Mouse (Mus musculus): ENCODE results near the gene Ubb. TPM values are rescaled to one million over a fixed set of nuclear protein-coding genes. Genes with fewer than 3 reads are reported as not detected.

Gene Ubb
- 39.4 TPM for polyA plus RNA-seq (2014; fragmentation: Illumina TruSeq; extraction: RNeasy Lipid Tissue Mini Kit (QIAGEN cat#74804); ENCODE audit: low replicate concordance)

GRCm38 (mm10) chr11:62550727-62551225 lies at the start of gene Ubb:
Gene Ubb (plus strand): TSS chr11:62551171.

GRCm38 (mm10) chr11:62539089-62539890 lies 11.7 kb upstream of the Ubb start, which contains the start of gene Cenpv:
Gene Cenpv (minus strand): TSS chr11:62539261.

GRCm38 (mm10) chr11:62573959-62574702 lies 23.2 kb downstream of the Ubb start, which contains the start of gene Trpv2:
Gene Trpv2 (plus strand): TSS chr11:62574486.

Other genes starting within 250 kb of the Ubb start
- gene Pigl, start 92.7 kb upstream of the Ubb start, polyA plus RNA-seq (2014; fragmentation: Illumina TruSeq; extraction: RNeasy Lipid Tissue Mini Kit (QIAGEN cat#74804); ENCODE audit: low replicate concordance), result 5.2 TPM
- 345 TPM for gene Ncor1, start 92.6 kb upstream of the Ubb start, polyA plus RNA-seq (2014; fragmentation: Illumina TruSeq; extraction: RNeasy Lipid Tissue Mini Kit (QIAGEN cat#74804); ENCODE audit: low replicate concordance)
- 57.5 TPM for gene Cenpv, start 11.9 kb upstream of the Ubb start, polyA plus RNA-seq (2014; fragmentation: Illumina TruSeq; extraction: RNeasy Lipid Tissue Mini Kit (QIAGEN cat#74804); ENCODE audit: low replicate concordance)
- not detected for gene Trpv2, start 23.3 kb downstream of the Ubb start, polyA plus RNA-seq (2014; fragmentation: Illumina TruSeq; extraction: RNeasy Lipid Tissue Mini Kit (QIAGEN cat#74804); ENCODE audit: low replicate concordance)
- gene Lrrc75a, start 97.4 kb downstream of the Ubb start, polyA plus RNA-seq (2014; fragmentation: Illumina TruSeq; extraction: RNeasy Lipid Tissue Mini Kit (QIAGEN cat#74804); ENCODE audit: low replicate concordance), result 44.6 TPM
- gene Mmgt2, start 97.5 kb downstream of the Ubb start, polyA plus RNA-seq (2014; fragmentation: Illumina TruSeq; extraction: RNeasy Lipid Tissue Mini Kit (QIAGEN cat#74804); ENCODE audit: low replicate concordance), result 17.3 TPM
- gene Zfp287, start 180.7 kb downstream of the Ubb start, polyA plus RNA-seq (2014; fragmentation: Illumina TruSeq; extraction: RNeasy Lipid Tissue Mini Kit (QIAGEN cat#74804); ENCODE audit: low replicate concordance), result 1.5 TPM
- gene Gm10428, start 201.9 kb downstream of the Ubb start, polyA plus RNA-seq (2014; fragmentation: Illumina TruSeq; extraction: RNeasy Lipid Tissue Mini Kit (QIAGEN cat#74804); ENCODE audit: low replicate concordance), result not detected
- 0.74 TPM for gene Zfp286, start 238.3 kb downstream of the Ubb start, polyA plus RNA-seq (2014; fragmentation: Illumina TruSeq; extraction: RNeasy Lipid Tissue Mini Kit (QIAGEN cat#74804); ENCODE audit: low replicate concordance)